Mouse (Mus musculus): Measurements from ENCODE around the gene Arhgap27.

- TF ChIP-seq CTCF (IDR thresholded peaks at IDR 0.05; ENCODE audit: low read depth) (no peak), EP300 (IDR thresholded peaks at IDR 0.05; ENCODE audit: low read depth) (no peak)
Observed at GRCm38 (mm10) chr11:103320646-103321045, 42.8 kb downstream of the Arhgap27 start.
